In genomic region chr2:26364738-26365465, GRCm38 (mm10) we compare ENCODE assay signal across 8 mouse cellular contexts. TPM values are rescaled to one million over a fixed set of nuclear protein-coding genes. Genes with fewer than 3 reads are reported as not detected.
DNase-seq lines count a peak whose midpoint lies in the region; ATAC-seq and TF ChIP-seq lines count a peak whose summit lies in the region.

No protein-coding gene starts in this region.

- H3K9ac ChIP-seq in heart, embryonic 11.5 days (ENCODE audit: low read depth, low read length) = no peak overlapping the region
- H3K9ac ChIP-seq in lung, embryonic 14.5 days = no peak overlapping the region; the same call in 1 of the 2 replicates
- H3K9ac ChIP-seq in midbrain, embryonic 13.5 days (replicated peaks) = no peak overlapping the region

- H3K27me3 ChIP-seq in heart, embryonic 11.5 days (ENCODE audit: control insufficient read depth, insufficient read depth, low read length) = no peaks in the 10 kb centered on the region
- H3K27me3 ChIP-seq in lung, embryonic 14.5 days (ENCODE audit: insufficient read depth, low read length) = no peaks in the 10 kb centered on the region
- no peaks in the 10 kb centered on the region for H3K27me3 ChIP-seq in midbrain, embryonic 13.5 days

- TF ChIP-seq CTCF in lung, embryonic 14.5 days (IDR thresholded peaks at IDR 0.05; ENCODE audit: low read depth) = no peak

- peak overlapping the region; percentile 5 for H3K27ac ChIP-seq in heart, embryonic 11.5 days (ENCODE audit: low read depth, low read length)
- H3K27ac ChIP-seq in lung, embryonic 14.5 days (ENCODE audit: low read depth) = 0 out of 2 replicates have a peak overlapping the region, but pooled peaks have one; percentile 50
- no peak overlapping the region for H3K27ac ChIP-seq in midbrain, embryonic 13.5 days

- ATAC-seq in frontal cortex, adult (ENCODE audit: low TSS enrichment) = peak; percentile 5; the same call in 1 of the 2 replicates
- ATAC-seq in heart, embryonic 11.5 days (replicated peaks; ENCODE audit: insufficient number of reproducible peaks, low FRiP score, low TSS enrichment) = no peak
- peak; percentile 58 for ATAC-seq in lung, embryonic 14.5 days (ENCODE audit: insufficient read depth)
- no peak for ATAC-seq in midbrain, embryonic 13.5 days
- no peak for ATAC-seq in megakaryocyte, adult 5-6 weeks (ENCODE audit: poor library complexity, severe bottlenecking)

- H3K9me3 ChIP-seq in heart, embryonic 11.5 days (replicated peaks; ENCODE audit: control insufficient read depth, low read length) = no peaks in the 10 kb centered on the region
- no peaks in the 10 kb centered on the region for H3K9me3 ChIP-seq in lung, embryonic 14.5 days (ENCODE audit: low read depth, low read length)
- H3K9me3 ChIP-seq in midbrain, embryonic 13.5 days = no peaks in the 10 kb centered on the region

- no peak for DNase-seq in frontal cortex, postnatal 10 days (ENCODE audit: low spot score in 2 of 2)
- peak; percentile 62 for DNase-seq in brain, adult 2 months (ENCODE audit: low read depth, low spot score)
- peak; percentile 84 for DNase-seq in lung, embryonic 14.5 days
- DNase-seq in spleen, adult 12 weeks (ENCODE audit: low spot score) = no peak

- peaks cover 26% of the 10 kb centered on the region for H3K36me3 ChIP-seq in heart, embryonic 11.5 days (ENCODE audit: control insufficient read depth, insufficient read depth, low read length)
- H3K36me3 ChIP-seq in lung, embryonic 14.5 days (ENCODE audit: insufficient read depth) = peaks cover 73% of the 10 kb centered on the region
- peaks cover 74% of the 10 kb centered on the region for H3K36me3 ChIP-seq in midbrain, embryonic 13.5 days

- no peak overlapping the region for H3K4me2 ChIP-seq in heart, embryonic 11.5 days
- no peak overlapping the region for H3K4me2 ChIP-seq in lung, embryonic 14.5 days
- H3K4me2 ChIP-seq in midbrain, embryonic 13.5 days (replicated peaks) = no peak overlapping the region

- no peak overlapping the region for H3K4me3 ChIP-seq in heart, embryonic 11.5 days (ENCODE audit: low read depth, low read length)
- H3K4me3 ChIP-seq in lung, embryonic 14.5 days (ENCODE audit: low read depth, low read length) = no peak overlapping the region
- H3K4me3 ChIP-seq in midbrain, embryonic 13.5 days (replicated peaks) = no peak overlapping the region

- peaks cover 4% of the 10 kb centered on the region; the same call in 1 of the 2 replicates for H3K4me1 ChIP-seq in heart, embryonic 11.5 days (ENCODE audit: control insufficient read depth, insufficient read depth, low read length)
- H3K4me1 ChIP-seq in lung, embryonic 14.5 days (ENCODE audit: insufficient read depth) = no peaks in the 10 kb centered on the region
- H3K4me1 ChIP-seq in midbrain, embryonic 13.5 days (replicated peaks) = no peaks in the 10 kb centered on the region

- WGBS in heart, embryonic 11.5 days (ENCODE audit: insufficient replicate concordance) = 71% methylated on average over 10 of the region's 10 CpGs
- WGBS in lung, embryonic 14.5 days = 57% methylated on average over 10 of the region's 10 CpGs
- WGBS in midbrain, embryonic 13.5 days = 89% methylated on average over 10 of the region's 10 CpGs

RNA-seq across cellular contexts. Expression of gene Card9, which starts 4.2 kb away (rescaled TPM):
- polyA plus RNA-seq in heart, embryonic 11.5 days (2014; fragmentation: Nextera tagmentation; extraction: Ambion mirVana) = 0.38 and 0.59 TPM in 2 replicates
- 2.4 and 2.8 TPM in 2 replicates for polyA plus RNA-seq in lung, embryonic 14.5 days (2014; fragmentation: Nextera tagmentation; extraction: Ambion mirVana)
- polyA plus RNA-seq in midbrain, embryonic 13.5 days (2015; fragmentation: Nextera tagmentation; extraction: Ambion mirVana) = 1.4 and 2.3 TPM in 2 replicates
- 42.6 and 45.3 TPM in 2 replicates for total RNA-seq in megakaryocyte, adult 5-6 weeks (2015)
- total RNA-seq in megakaryocyte, adult 5-6 weeks (2017) = 141 and 169 TPM in 2 replicates

RNA-seq across cellular contexts. Expression of gene Dnlz, which starts 13.0 kb away (rescaled TPM):
- 26.3 and 28.0 TPM in 2 replicates for polyA plus RNA-seq in heart, embryonic 11.5 days (2014; fragmentation: Nextera tagmentation; extraction: Ambion mirVana)
- 29.1 and 32.1 TPM in 2 replicates for polyA plus RNA-seq in lung, embryonic 14.5 days (2014; fragmentation: Nextera tagmentation; extraction: Ambion mirVana)
- polyA plus RNA-seq in midbrain, embryonic 13.5 days (2015; fragmentation: Nextera tagmentation; extraction: Ambion mirVana) = 28.1 and 30.6 TPM in 2 replicates
- total RNA-seq in megakaryocyte, adult 5-6 weeks (2015) = 4.4 and 5.8 TPM in 2 replicates
- 5.1 TPM in 2 replicates for total RNA-seq in megakaryocyte, adult 5-6 weeks (2017)

RNA-seq across cellular contexts. Expression of gene Snapc4, which starts 15.6 kb away (rescaled TPM):
- polyA plus RNA-seq in heart, embryonic 11.5 days (2014; fragmentation: Nextera tagmentation; extraction: Ambion mirVana) = 16.8 and 18.2 TPM in 2 replicates
- 28.1 and 32.8 TPM in 2 replicates for polyA plus RNA-seq in lung, embryonic 14.5 days (2014; fragmentation: Nextera tagmentation; extraction: Ambion mirVana)
- 28.2 and 32.3 TPM in 2 replicates for polyA plus RNA-seq in midbrain, embryonic 13.5 days (2015; fragmentation: Nextera tagmentation; extraction: Ambion mirVana)
- total RNA-seq in megakaryocyte, adult 5-6 weeks (2015) = 6.1 and 10.7 TPM in 2 replicates
- total RNA-seq in megakaryocyte, adult 5-6 weeks (2017) = 12.2 and 13.3 TPM in 2 replicates

RNA-seq across cellular contexts. Expression of gene Entr1, which starts 24.2 kb away (rescaled TPM):
- 87.4 and 89.1 TPM in 2 replicates for polyA plus RNA-seq in heart, embryonic 11.5 days (2014; fragmentation: Nextera tagmentation; extraction: Ambion mirVana)
- 103 and 116 TPM in 2 replicates for polyA plus RNA-seq in lung, embryonic 14.5 days (2014; fragmentation: Nextera tagmentation; extraction: Ambion mirVana)
- 165 and 166 TPM in 2 replicates for polyA plus RNA-seq in midbrain, embryonic 13.5 days (2015; fragmentation: Nextera tagmentation; extraction: Ambion mirVana)
- 62.2 and 76.5 TPM in 2 replicates for total RNA-seq in megakaryocyte, adult 5-6 weeks (2015)
- total RNA-seq in megakaryocyte, adult 5-6 weeks (2017) = 60.4 and 63.4 TPM in 2 replicates

RNA-seq across cellular contexts. Expression of gene Pmpca, which starts 24.2 kb away (rescaled TPM):
- polyA plus RNA-seq in heart, embryonic 11.5 days (2014; fragmentation: Nextera tagmentation; extraction: Ambion mirVana) = 112 and 134 TPM in 2 replicates
- 97.4 and 104 TPM in 2 replicates for polyA plus RNA-seq in lung, embryonic 14.5 days (2014; fragmentation: Nextera tagmentation; extraction: Ambion mirVana)
- 107 and 110 TPM in 2 replicates for polyA plus RNA-seq in midbrain, embryonic 13.5 days (2015; fragmentation: Nextera tagmentation; extraction: Ambion mirVana)
- total RNA-seq in megakaryocyte, adult 5-6 weeks (2015) = 26.4 and 27.1 TPM in 2 replicates
- 35.0 and 38.5 TPM in 2 replicates for total RNA-seq in megakaryocyte, adult 5-6 weeks (2017)

Comparison
In these comparisons a context has a peak if more than half of its experiments do, and no peak if none do; other contexts are left out.
1. ATAC-seq: peak in frontal cortex, adult (single experiment) and lung, embryonic 14.5 days (single experiment); none in heart, embryonic 11.5 days (single experiment), midbrain, embryonic 13.5 days (single experiment) and megakaryocyte, adult 5-6 weeks (single experiment).
2. DNase-seq: peak in brain, adult 2 months (single experiment) and lung, embryonic 14.5 days (single experiment); none in frontal cortex, postnatal 10 days (0 of 2) and spleen, adult 12 weeks (single experiment).